Mouse (Mus musculus): ENCODE data around the gene Lhfp.

The Lhfp gene

GRCm38 (mm10) chr3:53166001-53166400, 124.7 kb downstream of the Lhfp start:
- peak; percentile 51 to 63 for DNase-seq

- no peak for DNase-seq
Measured at GRCm38 (mm10) chr3:53169486-53169885, 128.2 kb downstream of the Lhfp start.

GRCm38 (mm10) chr3:53173310-53174063, 132.2 kb downstream of the Lhfp start:
- DNase-seq = no peak

GRCm38 (mm10) chr3:53179936-53180335, 138.6 kb downstream of the Lhfp start:
- DNase-seq = no peak

GRCm38 (mm10) chr3:53185439-53185838, 144.1 kb downstream of the Lhfp start:
- no peak for DNase-seq

GRCm38 (mm10) chr3:53193441-53193840, 152.1 kb downstream of the Lhfp start:
- DNase-seq = no peak

- no peak for DNase-seq
Measured at GRCm38 (mm10) chr3:53195666-53196107, 154.4 kb downstream of the Lhfp start.

GRCm38 (mm10) chr3:53200175-53200574, 158.8 kb downstream of the Lhfp start:
- no peak for DNase-seq

GRCm38 (mm10) chr3:53200853-53201252, 159.5 kb downstream of the Lhfp start:
- no peak for DNase-seq

- no peak for DNase-seq
Measured at GRCm38 (mm10) chr3:53201670-53202069, 160.3 kb downstream of the Lhfp start.

GRCm38 (mm10) chr3:53202184-53202583, 160.9 kb downstream of the Lhfp start:
- no peak for DNase-seq

GRCm38 (mm10) chr3:53202698-53203097, 161.4 kb downstream of the Lhfp start:
- DNase-seq = no peak

GRCm38 (mm10) chr3:53203656-53204055, 162.3 kb downstream of the Lhfp start:
- no peak for DNase-seq

- DNase-seq = no peak
Measured at GRCm38 (mm10) chr3:53204348-53204984, 163.1 kb downstream of the Lhfp start.

- DNase-seq = no peak
Measured at GRCm38 (mm10) chr3:53204985-53205365, 163.6 kb downstream of the Lhfp start.

- DNase-seq = no peak
Measured at GRCm38 (mm10) chr3:53205706-53206105, 164.4 kb downstream of the Lhfp start.

- no peak for DNase-seq
Measured at GRCm38 (mm10) chr3:53206509-53207224, 165.3 kb downstream of the Lhfp start.

- no peak for DNase-seq
Measured at GRCm38 (mm10) chr3:53207225-53207528, 165.8 kb downstream of the Lhfp start.

- DNase-seq = peak; percentile 47 to 59
Measured at GRCm38 (mm10) chr3:53210691-53211526, 169.6 kb downstream of the Lhfp start.

GRCm38 (mm10) chr3:53212599-53212998, 171.3 kb downstream of the Lhfp start:
- DNase-seq = no peak

- DNase-seq = no peak
Measured at GRCm38 (mm10) chr3:53213346-53213745, 172.0 kb downstream of the Lhfp start.

GRCm38 (mm10) chr3:53213746-53214271, 172.5 kb downstream of the Lhfp start:
- DNase-seq = no peak

- DNase-seq = no peak
Measured at GRCm38 (mm10) chr3:53214386-53214785, 173.1 kb downstream of the Lhfp start.
